Mouse (Mus musculus) heart, adult 8-10 months (tissue): Measurements from ENCODE around the gene P3h1. TPM values are rescaled to one million over a fixed set of nuclear protein-coding genes. Genes with fewer than 3 reads are reported as not detected.
"Not testable (repeated sequence)": the region's sequence is repeated elsewhere in the genome, so short reads cannot be mapped to it uniquely, and the experiment has no call there.

Experiments used
- DNase-seq: peaks from one replicate; pipeline ENCODE4 v3.0.0; 2022; ENCODE audit warnings: low spot score
- total RNA-seq, 4 experiments: library from RNA; stranded (reverse); gene quantifications; 2 replicates each; pipeline ENCODE4 v1.2.4; 2022

Gene P3h1
- total RNA-seq, 4 experiments from 2014 or later, result 9.1 to 10.8 (median 10.3) TPM

DNA sequence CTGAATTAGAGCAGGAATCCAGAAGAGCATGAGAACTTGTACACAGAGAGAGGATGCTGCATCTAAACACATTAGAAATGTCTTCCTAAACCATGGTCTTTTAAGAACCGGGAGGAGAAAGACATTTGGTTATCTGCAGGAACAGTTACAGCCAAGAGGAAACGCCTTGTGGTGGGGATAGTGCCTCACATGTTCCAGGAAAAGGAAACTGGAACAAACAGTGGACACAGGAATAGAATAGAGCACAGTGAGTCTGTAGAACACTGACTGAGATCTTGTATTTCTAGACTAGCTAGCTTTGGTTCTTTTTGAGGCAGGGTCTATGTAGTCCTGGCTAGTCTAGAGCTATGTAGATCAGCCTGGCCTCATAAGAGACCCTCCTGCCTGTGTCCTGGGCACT, 42.5 kb downstream of the P3h1 start:
- DNase-seq, result peak; percentile 81

DNA sequence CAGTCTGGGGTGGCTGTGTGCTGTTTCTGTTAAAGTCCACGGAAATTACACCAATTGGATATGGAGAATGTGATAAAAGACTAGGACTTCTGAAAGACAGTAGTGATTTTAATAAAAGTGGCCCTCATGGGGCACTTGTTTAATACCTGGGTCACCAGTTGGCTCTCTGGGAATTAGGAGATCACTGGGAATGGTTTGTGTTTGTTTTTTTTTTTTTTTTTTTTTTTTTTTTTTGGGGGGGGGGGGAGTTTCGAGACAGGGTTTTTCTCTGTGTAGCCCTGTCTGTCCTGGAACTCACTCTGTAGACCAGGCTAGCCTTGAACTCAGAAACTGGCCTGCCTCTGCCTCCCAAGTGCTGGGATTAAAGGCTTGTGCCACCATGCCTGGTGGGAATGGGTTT, 43.0 kb downstream of the P3h1 start:
- DNase-seq, result no peak

DNA sequence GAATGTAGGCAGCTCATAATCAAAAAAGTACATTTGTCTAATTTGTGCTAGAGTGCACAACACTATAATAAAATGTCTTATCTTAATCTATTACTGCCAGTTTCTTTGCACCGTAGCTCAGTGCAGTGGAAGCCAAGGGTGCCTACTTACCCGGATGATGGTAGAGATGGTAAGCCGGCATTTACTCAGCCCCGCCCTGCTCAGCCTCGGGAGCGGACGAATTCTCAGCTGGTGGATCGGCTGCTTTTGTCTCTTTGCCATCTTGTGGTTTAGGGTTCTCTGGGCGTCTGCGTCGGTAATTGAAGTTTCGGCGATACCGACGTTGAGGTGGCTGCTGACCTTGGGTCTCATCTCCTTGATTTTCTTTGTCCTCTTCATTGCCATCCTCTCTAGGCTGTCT, 46.1 kb downstream of the P3h1 start:
- DNase-seq, result not testable (repeated sequence)

DNA sequence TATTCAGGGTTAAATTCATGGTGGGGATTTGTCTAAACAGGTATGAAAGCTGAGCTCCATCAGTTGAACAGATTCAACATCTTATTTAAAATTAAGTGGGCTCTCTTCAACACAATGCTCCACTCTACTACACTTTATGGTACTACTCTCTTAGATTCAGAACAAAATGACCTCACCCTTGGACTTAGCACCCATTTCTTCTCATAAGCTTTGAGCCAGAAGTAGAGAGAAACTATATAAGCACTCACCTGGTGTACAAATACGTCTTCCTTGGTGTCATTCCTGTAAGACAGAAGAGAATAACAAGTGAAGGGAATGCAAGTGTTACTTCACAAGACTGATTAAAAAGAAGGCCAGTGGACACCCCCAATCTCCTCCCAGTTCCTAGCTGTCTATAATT, 52.1 kb downstream of the P3h1 start:
- no peak for DNase-seq

DNA sequence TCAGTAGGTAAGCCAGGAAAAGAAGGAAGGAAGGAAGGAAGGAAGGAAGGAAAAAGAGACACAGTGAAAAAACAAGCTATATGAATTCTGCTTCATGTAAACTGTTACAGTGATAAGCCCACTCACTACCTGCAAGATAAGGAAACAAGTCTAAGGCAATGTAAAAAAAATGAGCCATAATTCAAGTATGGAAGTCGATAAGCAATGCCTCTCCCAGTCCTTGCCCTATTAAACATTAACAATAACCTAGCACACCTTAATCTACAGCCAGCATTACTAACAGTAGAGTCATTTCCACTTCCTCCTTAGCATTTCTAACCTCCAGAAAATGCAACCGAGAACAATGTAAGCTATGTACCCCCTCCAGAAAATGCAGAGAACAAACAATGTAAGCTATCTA, 52.6 kb downstream of the P3h1 start:
- DNase-seq, result no peak

DNA sequence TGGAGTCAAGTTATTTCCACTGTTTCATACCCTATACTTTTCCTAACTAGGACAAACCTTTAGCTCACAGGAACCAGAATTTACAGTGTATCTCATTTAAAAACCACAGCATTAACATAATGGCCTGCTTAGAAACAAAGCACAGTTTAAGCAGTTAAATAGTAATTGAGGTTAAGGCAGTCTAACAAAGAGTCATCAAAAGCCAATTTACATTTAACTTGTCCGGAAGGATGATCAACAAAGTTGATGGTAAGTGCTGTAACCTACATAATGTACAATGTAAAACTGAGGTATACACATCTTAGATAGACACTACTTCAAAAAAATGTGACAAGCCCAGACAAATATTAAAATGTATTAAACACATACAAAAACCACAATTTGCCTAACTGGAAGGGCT, 59.2 kb downstream of the P3h1 start:
- no peak for DNase-seq

DNA sequence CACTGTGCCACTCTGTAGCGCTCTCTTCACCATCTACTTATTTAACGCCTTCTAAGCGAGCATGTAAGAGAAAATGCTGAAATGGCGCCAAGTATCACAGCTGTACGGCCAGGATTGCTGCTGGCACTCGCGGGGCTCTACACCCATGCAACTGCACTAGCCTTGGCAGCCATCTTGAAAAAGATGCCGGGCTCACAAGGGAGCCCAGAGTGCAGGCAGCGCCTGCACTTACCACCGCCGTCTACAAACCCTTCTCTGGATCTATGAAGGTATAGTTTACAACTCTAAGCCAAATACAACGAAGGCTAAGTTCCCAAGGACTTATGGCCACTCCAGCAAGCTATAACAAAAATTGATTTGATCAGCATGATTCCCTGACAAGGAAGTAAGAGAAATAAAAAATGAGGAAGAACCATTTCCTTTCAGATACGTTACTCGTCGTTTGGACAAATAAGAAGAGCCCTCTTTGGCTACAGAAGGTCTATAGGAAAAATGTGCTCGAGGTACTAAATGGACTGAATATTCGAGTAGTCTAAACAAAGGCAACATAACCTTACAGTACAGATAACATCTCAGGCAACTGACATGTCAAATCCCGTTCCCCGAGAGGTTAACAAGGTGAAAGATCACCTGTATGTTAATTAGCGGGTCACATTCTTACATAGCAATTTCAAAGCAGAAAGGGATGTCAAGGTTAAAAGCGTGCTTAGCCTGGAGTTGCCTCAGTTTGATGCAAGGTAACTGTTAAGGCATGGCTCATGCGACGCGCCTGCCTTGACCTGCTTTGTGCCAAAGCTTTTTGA, 60.3 kb downstream of the P3h1 start:
- DNase-seq, result peak; percentile 48

DNA sequence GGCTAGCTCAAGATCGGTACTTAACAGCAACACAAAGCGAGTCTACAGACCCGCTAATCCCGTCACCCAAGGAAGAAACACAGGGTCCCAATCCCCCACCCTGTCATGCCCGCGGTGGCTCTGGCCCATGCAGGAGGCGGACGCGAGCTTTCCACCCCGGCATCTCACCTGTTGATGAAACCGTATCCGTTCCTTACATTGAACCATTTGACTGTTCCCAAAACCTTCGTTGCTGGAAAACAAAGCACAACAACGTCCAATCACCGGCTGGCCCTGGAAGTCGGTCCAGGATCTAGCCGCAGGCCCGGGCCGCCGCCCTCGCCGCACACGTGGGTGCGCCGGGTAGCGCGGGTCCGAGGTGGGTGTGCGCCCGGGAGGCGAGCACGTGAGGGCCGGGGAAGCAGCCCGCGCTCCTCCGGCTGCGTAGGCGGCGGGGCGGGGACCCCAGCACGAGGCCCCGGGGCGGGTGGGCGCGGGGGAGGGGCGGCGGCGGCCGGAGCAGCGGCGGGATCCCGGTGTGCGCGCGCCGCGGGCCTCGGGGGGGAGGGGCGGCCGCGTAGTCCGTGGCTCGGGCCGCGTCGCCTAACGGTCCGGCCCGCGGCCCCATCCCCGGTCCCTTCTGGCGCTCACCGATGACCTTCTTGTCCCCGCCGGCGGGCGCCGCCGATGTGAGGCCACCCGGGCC, 61.0 kb downstream of the P3h1 start:
- no peak for DNase-seq

DNA sequence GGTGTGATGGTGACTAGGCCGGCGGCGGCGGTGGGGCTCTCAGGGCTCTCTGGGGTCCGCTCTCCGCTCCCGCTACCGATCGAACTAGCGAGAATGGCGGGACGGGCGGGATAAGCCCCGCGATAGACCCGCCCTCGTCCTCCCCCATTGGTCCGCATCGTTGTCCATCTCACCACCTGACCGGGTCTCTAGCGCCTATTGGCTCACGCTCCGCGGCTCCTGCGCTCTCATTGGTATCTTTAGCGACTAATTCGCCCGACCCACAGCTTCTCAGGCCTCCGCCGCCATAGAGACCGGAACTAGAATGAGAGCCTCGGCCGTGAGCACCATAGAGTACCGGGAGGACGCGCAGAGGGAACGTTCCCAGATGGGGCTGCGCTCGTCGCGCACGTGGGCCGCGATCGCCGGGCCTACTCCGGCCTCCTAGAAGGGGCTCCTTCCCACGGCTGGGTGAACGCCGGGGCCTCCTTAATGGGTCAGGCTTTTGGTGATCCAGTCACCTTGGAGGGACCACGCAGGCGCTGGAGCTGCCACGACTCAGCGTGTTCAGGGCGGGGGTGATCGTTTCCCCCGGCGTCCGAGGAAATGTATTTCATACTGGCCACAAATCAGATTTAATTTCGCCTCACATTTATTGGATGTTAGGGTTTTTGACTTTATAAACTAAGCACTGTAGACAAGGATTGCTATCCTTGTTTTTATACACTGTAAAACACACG, 61.9 kb downstream of the P3h1 start, which contains the start of gene Ybx1:
Ybx1 (minus strand) TSS at position 190 of the 719 bp plus-strand sequence.
- DNase-seq, result peak; percentile 100

DNA sequence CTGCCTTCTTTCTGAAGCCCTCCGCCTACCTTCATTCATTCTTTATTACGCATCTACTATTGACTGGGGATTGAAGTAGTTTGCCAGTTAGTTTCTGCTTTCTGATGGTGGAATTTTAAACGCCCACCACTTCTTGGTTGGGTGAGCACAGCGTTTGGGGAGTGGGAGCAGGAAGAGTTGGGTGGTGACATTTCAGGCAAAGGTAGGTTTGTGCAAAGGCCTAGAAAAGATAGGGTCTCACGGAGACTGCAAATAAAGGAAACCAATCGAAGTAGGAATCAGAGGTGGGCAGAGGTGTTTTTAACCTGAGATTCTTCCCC, 62.4 kb downstream of the P3h1 start:
- DNase-seq, result no peak

DNA sequence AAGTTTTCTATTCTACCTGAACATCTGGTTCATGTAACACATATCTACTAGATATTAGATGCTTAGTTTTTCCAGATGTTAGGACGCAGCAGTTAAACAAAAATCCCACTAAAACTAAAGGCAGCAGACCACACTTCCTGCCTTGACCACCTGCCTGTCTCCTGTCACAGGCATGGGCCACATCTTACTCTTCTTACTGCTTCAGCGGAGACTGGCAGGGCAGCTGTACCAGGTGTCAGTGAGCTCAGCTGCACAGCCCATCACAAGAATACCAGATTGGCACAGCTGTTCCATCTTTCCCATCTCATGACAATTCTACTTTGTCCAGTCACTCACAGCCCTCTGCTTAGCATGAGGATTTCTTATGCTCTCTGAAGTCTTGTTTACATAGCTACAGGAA, 64.6 kb downstream of the P3h1 start:
- no peak for DNase-seq

Other genes starting within 250 kb of the P3h1 start
- 10 to 100 TPM; 12.6 to 22.5 (median 14.9) TPM for gene Slc2a1, start 124.2 kb upstream of the P3h1 start, total RNA-seq
- 10 to 100 TPM; 19.3 to 23.9 (median 22.6) TPM for gene Zfp691, start 58.7 kb upstream of the P3h1 start, total RNA-seq
- gene Ermap, start 42.9 kb upstream of the P3h1 start, total RNA-seq, result under 1 TPM in 1 of 4 experiments, not detected in 3; 0.17 TPM
- gene Svbp, start 37.6 kb upstream of the P3h1 start, total RNA-seq, result 10 to 100 TPM; 14.8 to 17.5 (median 15.8) TPM
- not detected for gene Tmem269, start 14.7 kb upstream of the P3h1 start, total RNA-seq
- gene AU022252, start 203 bp upstream of the P3h1 start, total RNA-seq, result 10 to 100 TPM; 15.8 to 26.5 (median 22.3) TPM
- not detected for gene Cldn19, start 22.5 kb downstream of the P3h1 start, total RNA-seq
- gene Ybx1, start 61.7 kb downstream of the P3h1 start, total RNA-seq, result 100 to 1,000 TPM; 675 to 878 (median 780) TPM
- gene Ppih, start 87.6 kb downstream of the P3h1 start, total RNA-seq, result 10 to 100 TPM in 2 of 4 experiments, 1 to 10 TPM in 2; 7.8 to 11.9 (median 9.5) TPM
- gene Ccdc30, start 182.6 kb downstream of the P3h1 start, total RNA-seq, result 1 to 10 TPM in 1 of 4 experiments, under 1 TPM in 2, not detected in 1; 0.19 to 1.3 (median 0.44) TPM
- 10 to 100 TPM in 3 of 4 experiments, 1 to 10 TPM in 1; 6.2 to 13.3 (median 11.9) TPM for gene Ppcs, start 189.5 kb downstream of the P3h1 start, total RNA-seq
- not detected for gene Zmynd12, start 189.9 kb downstream of the P3h1 start, total RNA-seq